Mouse (Mus musculus) cerebellum, adult 2 months (tissue): Measurements from ENCODE around the gene Eno1. TPM values are rescaled to one million over a fixed set of nuclear protein-coding genes. Genes with fewer than 3 reads are reported as not detected.

Experiments
- DNase-seq, 2 experiments: peaks; one replicate each; pipeline ENCODE4 v3.0.0; 2021
- H3K27ac ChIP-seq: fragments of 200-500 bp; 2 replicates; pipeline ENCODE4 v1.5.1; 2012; ENCODE audit warnings: low read length, control low read depth, inconsistent platforms; ENCODE audit not compliant: insufficient read depth
- H3K27me3 ChIP-seq: fragments of 200-500 bp; 2 replicates; pipeline ENCODE4 v1.6.1; 2012; ENCODE audit warnings: inconsistent platforms, mild to moderate bottlenecking, low read length, moderate library complexity; ENCODE audit not compliant: control insufficient read depth, insufficient read depth
- H3K4me1 ChIP-seq: fragments of 200-500 bp; 2 replicates; pipeline ENCODE4 v1.6.1; 2011; ENCODE audit warnings: low read length; ENCODE audit not compliant: control insufficient read depth, insufficient read depth
- H3K4me3 ChIP-seq: fragments of 200-500 bp; replicated peaks from 2 replicates; pipeline ENCODE3; 2011; ENCODE audit warnings: mild to moderate bottlenecking, low read depth, low read length, control low read depth; ENCODE audit not compliant: insufficient read depth
- CTCF ChIP-seq: fragments of 200-500 bp; IDR thresholded peaks from 2 replicates; pipeline ENCODE4 v1.5.1; 2011; ENCODE audit warnings: low read depth, mild to moderate bottlenecking, control low read depth, low read length, moderate library complexity, borderline replicate concordance; ENCODE audit not compliant: insufficient read depth
- POLR2A ChIP-seq: fragments of 200-500 bp; IDR thresholded peaks from 2 replicates; pipeline ENCODE4 v1.6.1; 2011; ENCODE audit warnings: low read length, control low read depth, borderline replicate concordance; ENCODE audit not compliant: insufficient read depth
- WGBS: fragments of 180-500 bp; shearing (Covaris S2); methylation state at CpG from one replicate; pipeline ENCODE4 v1.1.7; 2018; 5-methylcytosine and 5-hydroxymethylcytosine counted together
- polyA plus RNA-seq: library from polyadenylated mRNA; depleted of rRNA; stranded (reverse); fragments of >200 nt; gene quantifications from 2 replicates; pipeline ENCODE4 v1.2.3, GENCODE M21; 2012

Eno1 gene
- polyA plus RNA-seq, 1 experiment = 918 TPM

DNA sequence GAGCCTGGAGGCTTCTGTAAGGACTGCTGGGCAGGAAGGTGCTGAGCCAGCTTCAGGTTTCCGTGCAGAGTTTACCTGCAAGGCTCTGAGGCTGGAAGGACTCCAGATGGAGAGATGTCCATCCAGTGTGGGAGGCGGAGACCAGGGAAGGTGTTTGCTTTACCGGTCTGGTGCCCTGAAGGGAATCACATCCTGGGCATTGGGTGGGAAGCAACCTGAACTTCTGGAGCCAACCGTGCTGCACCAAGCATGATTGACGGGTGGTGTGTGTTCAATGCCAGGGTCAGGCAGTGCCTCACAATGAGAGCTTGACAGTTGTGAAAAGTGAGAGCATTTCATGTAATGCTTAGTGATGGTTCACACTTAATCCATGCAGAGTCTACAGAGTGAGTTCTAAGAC, 12.4 kb downstream of the Eno1 start:
- Histone ChIP-seq H3K27ac (no peak overlapping the region), H3K4me3 (no peak overlapping the region), H3K4me1 (peaks cover 7% of the 10 kb centered on the region), H3K27me3 (no peaks in the 10 kb centered on the region)
- TF ChIP-seq CTCF = no peak
- no peak for TF ChIP-seq POLR2A
- 54% methylated on average over 5 of the region's 5 CpGs for WGBS
- DNase-seq = no peak

DNA sequence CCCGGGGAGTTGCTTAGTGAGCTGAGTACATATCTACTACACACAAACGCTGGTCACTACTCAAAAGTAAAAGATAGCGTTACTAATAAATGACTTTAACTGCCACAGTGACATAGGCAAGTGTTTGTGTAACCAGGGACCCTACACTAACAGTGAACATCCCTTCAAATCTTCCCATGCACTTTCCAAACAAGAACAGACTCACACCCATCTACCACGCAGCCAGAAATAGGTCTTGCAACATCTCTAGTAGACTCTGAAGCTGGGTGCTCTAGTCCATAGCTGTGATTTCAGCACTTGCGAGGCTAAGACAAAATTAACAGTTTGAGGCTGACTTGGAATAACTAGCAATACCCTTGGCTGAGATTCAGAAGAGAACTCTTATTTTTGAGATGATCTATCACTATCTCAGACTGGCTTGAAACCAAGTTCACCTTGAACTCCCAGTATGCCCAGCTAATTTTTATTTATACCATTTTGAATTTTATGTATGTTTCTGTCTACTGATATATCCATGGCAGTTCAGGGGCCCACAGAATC, 13.3 kb downstream of the Eno1 start:
- Histone ChIP-seq H3K4me3 (no peak overlapping the region), H3K27me3 (no peaks in the 10 kb centered on the region), H3K27ac (no peak overlapping the region), H3K4me1 (peaks cover 13% of the 10 kb centered on the region)
- 92% methylated on average over 5 of the region's 5 CpGs for WGBS
- no peak for TF ChIP-seq CTCF
- TF ChIP-seq POLR2A = no peak
- no peak for DNase-seq

DNA sequence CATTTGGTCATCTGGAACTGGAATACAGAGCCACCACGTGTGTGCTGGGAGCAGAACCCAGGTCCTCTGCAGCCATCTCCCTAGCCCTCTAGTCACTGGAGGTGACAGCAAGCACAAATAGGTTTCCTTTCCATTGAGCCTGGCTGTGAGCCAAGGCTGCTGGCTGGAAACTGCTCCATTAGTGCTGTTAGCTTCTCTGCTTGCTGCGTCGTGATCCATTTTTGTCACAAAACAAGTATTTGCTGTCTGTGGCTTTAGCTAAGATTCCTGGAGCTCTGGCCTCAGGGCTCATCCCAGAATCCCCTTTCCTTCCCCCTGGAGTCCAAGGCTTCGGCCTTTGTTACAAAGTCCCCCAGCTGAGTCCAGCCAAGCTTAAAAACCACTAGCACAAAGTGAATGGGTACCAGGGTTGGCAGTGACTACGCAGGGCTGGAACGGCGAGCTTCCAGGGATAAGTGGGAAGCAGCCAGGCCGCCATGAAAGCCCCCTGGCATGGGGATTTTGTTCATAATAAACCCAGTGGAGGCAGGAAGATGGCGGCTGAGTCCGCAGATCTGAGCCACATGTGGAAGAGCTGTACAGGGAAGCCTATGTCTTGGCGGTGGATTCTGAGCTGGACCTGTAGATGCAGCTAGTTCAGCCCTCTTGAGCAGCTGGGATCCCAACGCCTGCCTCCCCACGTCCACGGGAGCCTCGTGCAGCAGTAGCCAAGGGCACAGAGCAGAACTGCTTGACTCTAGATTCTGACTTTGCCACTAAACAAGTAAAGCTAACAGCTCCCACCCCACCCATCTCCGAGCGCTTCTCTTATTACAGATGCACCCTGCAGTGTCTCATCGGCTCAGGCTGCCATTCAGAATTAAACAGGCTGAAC, 14.3 kb downstream of the Eno1 start:
- Histone ChIP-seq H3K27ac (no peak overlapping the region), H3K27me3 (no peaks in the 10 kb centered on the region), H3K4me3 (no peak overlapping the region), H3K4me1 (peaks cover 18% of the 10 kb centered on the region)
- DNase-seq = peak; percentile 65 to 75
- TF ChIP-seq CTCF (no peak), POLR2A (no peak)
- WGBS = 41% methylated on average over 18 of the region's 18 CpGs

DNA sequence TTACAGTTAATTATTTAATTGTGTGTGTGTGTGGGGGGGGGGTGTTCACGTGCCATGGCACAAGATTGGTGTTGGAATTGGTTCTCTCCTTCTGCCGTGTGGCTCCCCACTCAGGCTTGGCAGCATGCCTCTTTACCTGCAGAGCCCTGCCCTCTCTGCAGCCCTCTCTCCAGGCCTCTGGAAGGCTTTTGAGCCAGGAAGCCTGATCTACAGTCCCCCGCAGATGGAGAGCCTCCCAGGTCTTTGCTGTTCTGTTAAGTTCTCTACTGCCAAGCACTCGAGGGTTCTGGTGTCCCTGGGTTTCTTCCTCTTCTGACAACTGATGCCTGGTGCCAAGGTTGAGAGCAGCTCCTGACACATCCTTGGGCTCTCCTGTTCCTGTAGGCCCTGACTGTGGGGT, 17.9 kb downstream of the Eno1 start:
- no peak for TF ChIP-seq CTCF
- no peak for TF ChIP-seq POLR2A
- H3K4me3 ChIP-seq = no peak overlapping the region
- H3K27me3 ChIP-seq = no peaks in the 10 kb centered on the region
- peaks cover 36% of the 10 kb centered on the region for H3K4me1 ChIP-seq
- 5% methylated on average over 4 of the region's 4 CpGs for WGBS
- no peak overlapping the region for H3K27ac ChIP-seq
- DNase-seq = peak; percentile 80 to 91

DNA sequence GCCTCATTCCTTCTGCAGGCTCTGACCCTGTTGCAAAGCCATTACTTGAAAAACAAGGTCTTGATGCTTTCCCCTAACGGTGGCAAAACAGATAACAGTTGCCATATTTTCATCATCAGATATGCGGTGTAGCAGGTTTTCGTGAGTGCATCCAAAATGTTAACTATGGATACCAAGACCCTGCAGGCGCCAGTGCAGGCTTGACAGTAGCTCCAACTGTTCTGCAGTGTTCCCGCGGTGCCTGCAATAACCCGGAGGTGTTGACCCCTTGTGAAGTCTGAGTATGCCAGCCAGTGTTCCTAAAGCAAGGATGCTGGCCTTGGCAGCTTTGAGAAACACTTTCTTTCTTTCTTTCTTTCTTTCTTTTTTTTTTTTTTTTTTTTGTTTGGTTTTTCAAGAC, 18.7 kb downstream of the Eno1 start:
- Histone ChIP-seq H3K4me3 (no peak overlapping the region), H3K27ac (no peak overlapping the region), H3K27me3 (no peaks in the 10 kb centered on the region), H3K4me1 (peaks cover 38% of the 10 kb centered on the region)
- TF ChIP-seq POLR2A = no peak
- TF ChIP-seq CTCF = no peak
- WGBS = 59% methylated on average over 7 of the region's 7 CpGs
- DNase-seq = no peak

DNA sequence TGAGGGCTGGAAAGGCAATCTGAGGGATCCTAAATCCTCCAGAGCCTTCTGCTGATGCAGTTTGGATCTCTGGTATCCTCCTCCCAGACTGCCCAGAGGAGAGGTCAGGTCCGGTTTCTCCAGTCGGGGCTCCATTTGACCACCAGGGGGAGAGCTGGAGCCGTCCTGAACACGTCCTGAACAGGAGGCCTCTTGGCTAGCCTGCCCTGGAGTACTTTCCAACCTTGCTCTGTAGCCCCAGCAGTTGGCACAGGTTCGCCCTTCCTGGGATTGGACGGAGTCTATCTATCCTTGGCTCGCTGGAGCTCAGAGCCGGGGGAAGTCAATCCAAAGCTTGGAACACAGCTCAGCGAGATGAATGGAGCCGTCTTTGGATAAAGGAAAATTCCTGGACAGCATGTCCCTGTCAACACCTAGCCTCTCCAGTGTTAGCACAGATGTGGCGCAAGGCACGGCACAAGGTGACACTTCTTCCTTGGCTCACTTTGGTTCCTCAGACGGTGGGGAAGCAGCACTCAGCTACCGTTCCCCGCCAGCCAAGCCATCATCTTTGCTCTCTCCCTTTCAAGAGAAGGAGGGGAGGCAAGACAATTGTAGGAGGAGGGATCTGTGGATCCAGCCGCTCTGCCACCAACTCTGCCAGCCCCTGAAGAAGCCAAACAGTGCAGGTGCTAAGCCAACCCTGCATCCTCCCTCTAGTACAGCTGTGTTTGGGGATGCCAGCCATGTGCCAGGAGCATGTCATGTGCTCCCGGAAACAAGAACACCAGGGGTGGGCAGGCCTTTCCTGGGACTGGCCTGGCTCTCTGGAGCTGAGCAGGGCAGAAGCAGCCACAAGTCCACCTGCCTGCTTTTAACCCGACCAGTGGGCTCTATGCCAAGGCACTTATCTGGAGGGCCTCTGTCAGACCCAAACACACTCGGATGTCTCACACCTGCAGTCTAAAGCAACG, 21.0 kb downstream of the Eno1 start:
- H3K27me3 ChIP-seq = no peaks in the 10 kb centered on the region
- H3K4me3 ChIP-seq = peak overlapping the region; percentile 37
- TF ChIP-seq POLR2A (no peak), CTCF (peak; percentile 95)
- H3K27ac ChIP-seq = peak overlapping the region; percentile 18; the same call in 1 of the 2 replicates
- WGBS = 2% methylated on average over 20 of the region's 20 CpGs
- DNase-seq = peak; percentile 94 to 96
- H3K4me1 ChIP-seq = peaks cover 31% of the 10 kb centered on the region

DNA sequence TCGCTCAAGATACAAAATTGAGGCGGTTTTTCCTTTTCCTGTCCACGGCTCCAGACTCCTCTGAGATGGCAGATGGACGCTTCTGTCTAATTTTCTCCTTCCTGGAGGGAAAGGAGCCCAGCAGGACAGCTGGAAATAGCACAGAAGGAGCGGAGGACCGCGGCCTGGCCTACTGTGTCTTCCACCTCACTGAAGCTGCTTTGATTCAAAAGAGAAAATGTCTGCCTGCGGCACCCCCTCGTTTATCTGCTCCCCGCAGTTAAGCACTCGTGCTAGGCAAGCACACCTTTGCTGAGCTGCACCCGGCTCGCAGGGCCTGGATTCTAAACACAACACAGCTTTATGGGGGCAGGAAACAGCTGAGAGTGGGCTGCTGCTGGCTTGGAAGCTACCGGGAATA, 21.9 kb downstream of the Eno1 start:
- no peak overlapping the region for H3K4me3 ChIP-seq
- peak; percentile 69 to 81 for DNase-seq
- 3% methylated on average over 14 of the region's 14 CpGs for WGBS
- peak overlapping the region; percentile 8 for H3K27ac ChIP-seq
- no peaks in the 10 kb centered on the region for H3K27me3 ChIP-seq
- no peak for TF ChIP-seq CTCF
- TF ChIP-seq POLR2A = no peak
- H3K4me1 ChIP-seq = peaks cover 31% of the 10 kb centered on the region
